In the genomic region with DNA sequence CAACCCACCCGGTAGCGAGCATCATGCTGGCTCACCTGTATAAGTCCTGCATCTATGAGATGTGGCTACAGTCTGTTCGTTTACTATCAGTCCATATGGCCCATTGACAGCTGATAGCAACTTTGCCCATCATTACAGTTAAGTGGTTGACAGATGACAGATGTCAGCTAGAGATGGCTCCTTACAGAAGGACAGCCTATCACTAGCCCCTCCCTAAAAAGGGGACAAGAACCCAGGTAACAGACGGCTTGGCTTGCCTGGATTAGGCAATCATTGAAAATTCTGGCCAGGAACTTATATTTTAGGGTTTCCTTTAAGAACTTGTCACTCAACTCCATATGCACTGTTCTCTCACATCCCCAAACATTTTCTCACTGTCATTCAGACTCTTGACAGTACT, we compare ENCODE assay signal across 28 mouse cellular contexts.
"Had no signal": no experiment of that assay in that cellular context is flagged by ENCODE, and none has a peak within 500 bp of the region (broad histone marks: within the 10 kb centered on the region; RNA-seq: fewer than 3 reads in every experiment).

No protein-coding gene starts in this region.

- H3K4me3 ChIP-seq: heart, adult 2 months; heart, embryonic 13.5 days; heart, embryonic 15.5 days; hindbrain, embryonic 13.5 days; hindbrain, embryonic 15.5 days; kidney, embryonic 15.5 days; layer of hippocampus, adult 2 months; left cerebral cortex, adult 2 months; limb, embryonic 10.5 days; limb, embryonic 12.5 days; liver, embryonic 13.5 days; liver, embryonic 15.5 days had no signal

- H3K4me1 ChIP-seq: heart, embryonic 13.5 days; heart, embryonic 15.5 days; hindbrain, embryonic 13.5 days; hindbrain, embryonic 15.5 days; kidney, embryonic 15.5 days; limb, embryonic 12.5 days; liver, embryonic 13.5 days; liver, embryonic 15.5 days had no signal

- H3K9ac ChIP-seq: heart, embryonic 13.5 days; heart, embryonic 15.5 days; hindbrain, embryonic 13.5 days; hindbrain, embryonic 15.5 days; kidney, embryonic 15.5 days; limb, embryonic 12.5 days; liver, embryonic 13.5 days; liver, embryonic 15.5 days had no signal

- DNase-seq: gastrocnemius, postnatal 14 days; gastrocnemius, postnatal 36 days; heart, adult 11 months; heart, adult 2 months; heart, postnatal 14 days; heart, postnatal 36 days; kidney, adult 11 months; kidney, adult 2 months; kidney, adult 9 months; kidney, postnatal 14 days; kidney, postnatal 4 days; liver; liver, embryonic 13.5 days had no signal

- H3K4me2 ChIP-seq: heart, embryonic 11.5 days; heart, embryonic 13.5 days; heart, embryonic 15.5 days; hindbrain, embryonic 13.5 days; hindbrain, embryonic 15.5 days; kidney, embryonic 15.5 days; limb, embryonic 12.5 days; liver, embryonic 11.5 days; liver, embryonic 13.5 days; liver, embryonic 15.5 days had no signal

- H3K27ac ChIP-seq: heart, adult 2 months; heart, embryonic 13.5 days; heart, embryonic 15.5 days; hindbrain, embryonic 13.5 days; hindbrain, embryonic 15.5 days; hindbrain, postnatal 0 days; kidney, embryonic 15.5 days; kidney, postnatal 0 days; layer of hippocampus, adult 2 months; left cerebral cortex, adult 2 months; limb, embryonic 10.5 days; limb, embryonic 12.5 days; liver, embryonic 13.5 days; liver, embryonic 15.5 days had no signal

- H3K36me3 ChIP-seq: heart, embryonic 13.5 days; heart, embryonic 15.5 days; hindbrain, embryonic 13.5 days; hindbrain, embryonic 15.5 days; kidney, embryonic 15.5 days; limb, embryonic 10.5 days; limb, embryonic 12.5 days; liver, embryonic 13.5 days; liver, embryonic 15.5 days had no signal

- H3K9me3 ChIP-seq: heart, embryonic 15.5 days; hindbrain, embryonic 13.5 days; hindbrain, embryonic 15.5 days; kidney, embryonic 15.5 days; limb, embryonic 10.5 days; limb, embryonic 12.5 days; liver, embryonic 13.5 days; liver, embryonic 15.5 days had no signal

- ATAC-seq: hindbrain, postnatal 0 days; intestine, embryonic 16.5 days had no signal

- H3K27me3 ChIP-seq: heart, embryonic 13.5 days; heart, embryonic 15.5 days; hindbrain, embryonic 13.5 days; hindbrain, embryonic 15.5 days; kidney, embryonic 15.5 days; limb, embryonic 12.5 days; liver, embryonic 13.5 days; liver, embryonic 15.5 days had no signal
